In genomic region chr1:193198312-193198711, GRCm38 (mm10) we compare ENCODE assay signal across 11 mouse cellular contexts. TPM values are rescaled to one million over a fixed set of nuclear protein-coding genes. Genes with fewer than 3 reads are reported as not detected.
DNase-seq lines count a peak whose midpoint lies in the region; ATAC-seq and TF ChIP-seq lines count a peak whose summit lies in the region.
"Had no signal": no experiment of that assay in that cellular context is flagged by ENCODE, and none has a peak within 500 bp of the region (broad histone marks: within the 10 kb centered on the region; RNA-seq: fewer than 3 reads in every experiment).

No protein-coding gene starts in this region.

- no peaks in the 10 kb centered on the region for H3K27me3 ChIP-seq in intestine, embryonic 16.5 days (replicated peaks; ENCODE audit: control insufficient read depth, insufficient read depth, low read length)
- no peaks in the 10 kb centered on the region for H3K27me3 ChIP-seq in intestine, embryonic 15.5 days (replicated peaks)
- H3K27me3 ChIP-seq in Patski, result no peaks in the 10 kb centered on the region
- H3K27me3 ChIP-seq: heart, embryonic 13.5 days; hindbrain, embryonic 15.5 days had no signal

- in situ Hi-C loops in Patski (cut with MboI; ENCODE audit: low pct_unique_long_range_greater_than_20kb), result no loop called here

- H3K4me3 ChIP-seq in intestine, embryonic 16.5 days (ENCODE audit: low read length), result no peak overlapping the region
- H3K4me3 ChIP-seq in intestine, embryonic 15.5 days (replicated peaks), result no peak overlapping the region
- H3K4me3 ChIP-seq: heart, embryonic 13.5 days; hindbrain, embryonic 15.5 days had no signal

- POLR2A ChIA-PET in Patski (lab: Charles Lee), result no interaction called here

- CTCF ChIA-PET in Patski (lab: Charles Lee), result no interaction called here

- WGBS in intestine, embryonic 16.5 days, result 97% methylated on average over 2 of the region's 2 CpGs
- WGBS in intestine, embryonic 15.5 days, result 91% methylated on average over 2 of the region's 2 CpGs

- H3K36me3 ChIP-seq in intestine, embryonic 16.5 days (ENCODE audit: control insufficient read depth, insufficient read depth, low read length), result no peaks in the 10 kb centered on the region
- H3K36me3 ChIP-seq in intestine, embryonic 15.5 days, result no peaks in the 10 kb centered on the region
- H3K36me3 ChIP-seq: heart, embryonic 13.5 days; hindbrain, embryonic 15.5 days had no signal

- no peak overlapping the region for H3K27ac ChIP-seq in intestine, embryonic 16.5 days (ENCODE audit: low read length)
- no peak overlapping the region for H3K27ac ChIP-seq in intestine, embryonic 15.5 days
- H3K27ac ChIP-seq: heart, embryonic 13.5 days; hindbrain, embryonic 15.5 days had no signal

- no peaks in the 10 kb centered on the region for H3K4me1 ChIP-seq in intestine, embryonic 16.5 days (ENCODE audit: control insufficient read depth, insufficient read depth, low read length)
- no peaks in the 10 kb centered on the region for H3K4me1 ChIP-seq in intestine, embryonic 15.5 days (replicated peaks)
- H3K4me1 ChIP-seq: hindbrain, embryonic 15.5 days had no signal

- peak; percentile 57 for TF ChIP-seq CTCF in Patski (IDR thresholded peaks at IDR 0.05)

- DNase-seq in 416B (ENCODE audit: low read depth) (peak; percentile 78), Patski (ENCODE audit: low read depth, low spot score) (no peak)
- DNase-seq in right cerebral cortex, postnatal 4 days, result no peak
- DNase-seq in spleen, postnatal 10 days (ENCODE audit: low spot score in 2 of 2), result no peak
- DNase-seq in c-Kit-positive CD71-positive TER-119-positive erythroid progenitor cells, embryonic 14.5 days (ENCODE audit: low spot score), result no peak
- DNase-seq: cerebellum, postnatal 36 days had no signal

- ATAC-seq in intestine, embryonic 16.5 days, result peak; percentile 40; the same call in 1 of the 2 replicates
- no peak for ATAC-seq in intestine, embryonic 15.5 days
- ATAC-seq in Patski, result no peak
- ATAC-seq in megakaryocyte, adult 5-6 weeks (ENCODE audit: poor library complexity, severe bottlenecking), result peak; percentile 14; the same call in 1 of the 2 replicates

- no peak overlapping the region for H3K9ac ChIP-seq in intestine, embryonic 16.5 days (ENCODE audit: low read depth, low read length)
- H3K9ac ChIP-seq in intestine, embryonic 15.5 days, result no peak overlapping the region
- H3K9ac ChIP-seq: heart, embryonic 13.5 days; hindbrain, embryonic 15.5 days had no signal

- no peak overlapping the region for H3K4me2 ChIP-seq in intestine, embryonic 16.5 days (ENCODE audit: low read depth, low read length)
- no peak overlapping the region for H3K4me2 ChIP-seq in intestine, embryonic 15.5 days (replicated peaks)
- H3K4me2 ChIP-seq: heart, embryonic 13.5 days; hindbrain, embryonic 15.5 days had no signal

- H3K9me3 ChIP-seq in intestine, embryonic 16.5 days (ENCODE audit: control insufficient read depth, low read length), result no peaks in the 10 kb centered on the region
- no peaks in the 10 kb centered on the region for H3K9me3 ChIP-seq in intestine, embryonic 15.5 days
- H3K9me3 ChIP-seq: heart, embryonic 13.5 days; hindbrain, embryonic 15.5 days had no signal

RNA-seq across cellular contexts. Expression of gene Traf3ip3, which starts 3.2 kb away (rescaled TPM):
- polyA plus RNA-seq in intestine, embryonic 16.5 days (2015; fragmentation: Nextera tagmentation; extraction: Ambion mirVana), result 3.4 and 4.0 TPM in 2 replicates
- polyA plus RNA-seq in intestine, embryonic 15.5 days (2015; fragmentation: Nextera tagmentation; extraction: Ambion mirVana), result 3.8 and 4.1 TPM in 2 replicates
- not detected for polyA plus RNA-seq in Patski (2021)
- 86.6 and 94.4 TPM in 2 replicates for total RNA-seq in megakaryocyte, adult 5-6 weeks (2015)
- total RNA-seq in megakaryocyte, adult 5-6 weeks (2017), result 141 and 142 TPM in 2 replicates

RNA-seq across cellular contexts. Expression of gene Lamb3, which starts 9.2 kb away (rescaled TPM):
- polyA plus RNA-seq in intestine, embryonic 16.5 days (2015; fragmentation: Nextera tagmentation; extraction: Ambion mirVana), result 4.1 and 4.3 TPM in 2 replicates
- polyA plus RNA-seq in intestine, embryonic 15.5 days (2015; fragmentation: Nextera tagmentation; extraction: Ambion mirVana), result 3.9 and 4.4 TPM in 2 replicates
- polyA plus RNA-seq in Patski (2021), result 0.17 TPM
- 2.2 and 3.4 TPM in 2 replicates for total RNA-seq in megakaryocyte, adult 5-6 weeks (2015)
- 2.5 and 6.5 TPM in 2 replicates for total RNA-seq in megakaryocyte, adult 5-6 weeks (2017)

RNA-seq across cellular contexts. Expression of gene A130010J15Rik, which starts 30.5 kb away (rescaled TPM):
- polyA plus RNA-seq in intestine, embryonic 16.5 days (2015; fragmentation: Nextera tagmentation; extraction: Ambion mirVana), result 13.0 and 13.7 TPM in 2 replicates
- 14.1 and 14.3 TPM in 2 replicates for polyA plus RNA-seq in intestine, embryonic 15.5 days (2015; fragmentation: Nextera tagmentation; extraction: Ambion mirVana)
- 7.3 TPM for polyA plus RNA-seq in Patski (2021)
- 4.4 and 4.6 TPM in 2 replicates for total RNA-seq in megakaryocyte, adult 5-6 weeks (2015)
- total RNA-seq in megakaryocyte, adult 5-6 weeks (2017), result 4.6 and 5.2 TPM in 2 replicates

RNA-seq across cellular contexts. Expression of gene Irf6, which starts 45.4 kb away (rescaled TPM):
- polyA plus RNA-seq in intestine, embryonic 16.5 days (2015; fragmentation: Nextera tagmentation; extraction: Ambion mirVana), result 95.0 and 106 TPM in 2 replicates
- 77.3 and 81.9 TPM in 2 replicates for polyA plus RNA-seq in intestine, embryonic 15.5 days (2015; fragmentation: Nextera tagmentation; extraction: Ambion mirVana)
- 2.2 TPM for polyA plus RNA-seq in Patski (2021)
- total RNA-seq in megakaryocyte, adult 5-6 weeks (2015), result 0.21 TPM in 1 of 2 replicates, not detected in the other
- 0.24 and 0.26 TPM in 2 replicates for total RNA-seq in megakaryocyte, adult 5-6 weeks (2017)

Comparison
In these comparisons a context has a peak if more than half of its experiments do, and no peak if none do; other contexts are left out.
1. ATAC-seq: peak in intestine, embryonic 16.5 days (single experiment) and megakaryocyte, adult 5-6 weeks (single experiment); none in intestine, embryonic 15.5 days (single experiment) and Patski (single experiment).